Mouse (Mus musculus) myocyte (in vitro differentiated cells): ENCODE measurements at regions not wholly inside any gene's neighbourhood (a gene's known extent, or its start where the extent isn't known, plus 50 kb on each side); places are given as distances from the start of the nearest gene placed in this dataset.

Experiments used
- H3K27me3 ChIP-seq: one replicate; pipeline ENCODE4 v1.6.1; 2011; ENCODE audit not compliant: control insufficient read depth, insufficient read depth, insufficient read length
- H3K36me3 ChIP-seq: one replicate; pipeline ENCODE4 v1.6.1; 2011; ENCODE audit not compliant: control insufficient read depth, insufficient read depth
- H3K4me2 ChIP-seq: one replicate; pipeline ENCODE4 v1.6.1; 2011; ENCODE audit warnings: low read depth, control low read depth
- H3K4me3 ChIP-seq: one replicate; pipeline ENCODE4 v1.5.1; 2011; ENCODE audit warnings: mild to moderate bottlenecking, control low read depth, moderate library complexity
- H3K79me2 ChIP-seq: one replicate; pipeline ENCODE4 v1.6.1; 2011; ENCODE audit not compliant: control insufficient read depth, insufficient read depth
- H3ac ChIP-seq: one replicate; pipeline ENCODE4 v1.6.1; 2011; ENCODE audit not compliant: control insufficient read depth, insufficient read length
- CEBPB ChIP-seq: IDR thresholded peaks from 2 replicates; pipeline ENCODE4 v1.6.1; 2011; ENCODE audit warnings: mild to moderate bottlenecking, moderate library complexity; ENCODE audit not compliant: poor library complexity, insufficient read depth, severe bottlenecking
- E2F4 ChIP-seq: IDR thresholded peaks from one replicate; pipeline ENCODE4 v1.6.1; 2011; ENCODE audit warnings: mild to moderate bottlenecking, control low read depth, moderate library complexity; ENCODE audit not compliant: insufficient read depth
- MAX ChIP-seq: IDR thresholded peaks from one replicate; pipeline ENCODE4 v1.6.1; 2011; ENCODE audit warnings: low read depth, mild to moderate bottlenecking, control low read depth
- MYOD1 ChIP-seq, 3 experiments: IDR thresholded peaks; one replicate each; pipeline ENCODE4 v1.6.1; 2011; ENCODE audit warnings: control low read depth in 2 of 3, low read depth in 2 of 3, mild to moderate bottlenecking in 2 of 3, moderate library complexity in 1 of 3; ENCODE audit not compliant: insufficient read length in 2 of 3, control insufficient read depth in 1 of 3
- MYOG ChIP-seq, 3 experiments: IDR thresholded peaks; one replicate each; pipeline ENCODE4 v1.6.1; 2011; ENCODE audit warnings: control low read depth in 2 of 3, low read depth in 2 of 3, mild to moderate bottlenecking in 2 of 3; ENCODE audit not compliant: insufficient read length in 2 of 3, control insufficient read depth in 1 of 3, insufficient read depth in 1 of 3
- POLR2A ChIP-seq: IDR thresholded peaks from one replicate; pipeline ENCODE4 v1.6.1; 2011; ENCODE audit warnings: low read depth, mild to moderate bottlenecking, control low read depth, moderate library complexity; ENCODE audit not compliant: insufficient read length
- POLR2AphosphoS2 ChIP-seq: IDR thresholded peaks from one replicate; pipeline ENCODE4 v1.6.1; 2011; ENCODE audit warnings: low read depth, control low read depth; ENCODE audit not compliant: insufficient read length
- REST ChIP-seq: IDR thresholded peaks from one replicate; pipeline ENCODE4 v1.6.1; 2011; ENCODE audit warnings: mild to moderate bottlenecking, control low read depth, moderate library complexity; ENCODE audit not compliant: insufficient read depth, insufficient read length
- SRF ChIP-seq: IDR thresholded peaks from one replicate; pipeline ENCODE4 v1.6.1; 2011; ENCODE audit warnings: low read depth; ENCODE audit not compliant: control insufficient read depth, insufficient read length
- TCF12 ChIP-seq: IDR thresholded peaks from one replicate; pipeline ENCODE4 v1.6.1; 2011; ENCODE audit warnings: mild to moderate bottlenecking, control low read depth; ENCODE audit not compliant: poor library complexity, insufficient read depth, severe bottlenecking
- TCF3 ChIP-seq: IDR thresholded peaks from one replicate; pipeline ENCODE4 v1.6.1; 2011; ENCODE audit warnings: low read depth, control low read depth; ENCODE audit not compliant: insufficient read length
- USF1 ChIP-seq: IDR thresholded peaks from one replicate; pipeline ENCODE4 v1.6.1; 2011; ENCODE audit warnings: low read depth, mild to moderate bottlenecking, control low read depth, moderate library complexity

DNA sequence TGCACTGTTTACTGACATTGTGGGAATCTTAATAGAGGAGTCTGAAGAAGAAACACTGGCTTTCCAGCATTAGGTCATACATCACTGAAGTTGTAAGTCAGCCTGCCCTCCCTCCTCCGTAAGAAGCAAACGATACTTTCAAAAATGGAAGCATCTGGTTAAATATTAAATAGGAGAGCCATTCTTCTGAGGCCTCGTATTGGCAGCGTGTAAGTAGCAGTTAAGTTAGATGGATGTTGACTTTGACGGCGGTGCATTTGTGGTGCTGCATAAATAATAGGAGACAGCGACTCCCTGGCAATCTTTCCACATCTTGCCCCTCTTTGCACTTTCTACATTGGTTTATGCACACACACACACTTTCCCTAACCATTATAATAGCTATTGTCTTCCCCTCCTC lies 217.9 kb upstream of the Bmper start:
- TF ChIP-seq TCF3 (no peak), MAX (no peak), E2F4 (no peak), MYOD1 (IDR thresholded peaks at IDR 0.05; ENCODE audit: control insufficient read depth in 1 of 3, insufficient read length in 2 of 3, low read depth in 2 of 3) (no peak), MYOG (IDR thresholded peaks at IDR 0.05; ENCODE audit: control insufficient read depth in 1 of 3, insufficient read depth in 1 of 3, insufficient read length in 2 of 3, low read depth in 2 of 3) (no peak), REST (no peak), CEBPB (no peak)

DNA sequence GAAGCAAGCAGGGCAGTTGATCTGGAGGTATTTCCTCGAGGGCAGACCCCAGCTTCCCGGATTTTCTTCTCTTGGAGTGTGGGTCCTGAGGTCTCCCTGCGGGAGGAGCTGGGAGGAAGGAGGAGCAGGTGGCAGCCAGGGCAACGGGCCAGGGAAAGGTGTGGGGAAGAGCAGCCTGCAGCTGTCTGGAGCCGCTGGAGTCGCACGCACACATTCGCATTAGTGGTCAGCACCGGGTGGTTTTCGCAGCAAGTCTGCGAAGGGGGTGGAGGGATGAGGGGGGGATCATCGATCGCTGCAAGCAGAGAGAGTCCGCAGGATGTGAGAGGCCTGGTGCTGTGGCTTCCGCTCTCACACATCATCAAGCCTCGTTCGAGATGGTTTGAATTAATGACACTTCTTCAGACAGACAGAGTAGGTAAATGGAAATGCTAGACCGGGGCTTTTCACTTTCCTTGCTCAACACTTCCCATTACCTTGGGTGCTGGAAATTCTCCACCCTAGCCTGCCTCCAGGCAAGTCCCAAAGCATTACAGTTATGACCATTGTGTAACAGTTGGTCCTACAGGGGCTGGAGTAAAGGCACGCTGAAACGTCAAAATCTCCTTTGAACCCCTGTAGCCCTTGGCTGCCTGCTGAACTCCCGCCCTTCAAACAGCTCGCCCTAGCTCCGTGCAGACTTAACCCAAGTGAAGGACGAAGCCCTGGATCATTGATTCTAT lies 213.3 kb upstream of the Bmper start:
- TF ChIP-seq MYOG (IDR thresholded peaks at IDR 0.05; ENCODE audit: control insufficient read depth in 1 of 3, insufficient read depth in 1 of 3, insufficient read length in 2 of 3, low read depth in 2 of 3) (peak in 1 of 3 experiments; percentile 6), MAX (no peak), MYOD1 (IDR thresholded peaks at IDR 0.05; ENCODE audit: control insufficient read depth in 1 of 3, insufficient read length in 2 of 3, low read depth in 2 of 3) (peak in 1 of 3 experiments; percentile 12), REST (no peak)
- Histone ChIP-seq H3K4me2 (no peak overlapping the region), H3K27me3 (no peaks in the 10 kb centered on the region), H3K79me2 (no peaks in the 10 kb centered on the region), H3K36me3 (no peaks in the 10 kb centered on the region), H3ac (no peak overlapping the region), H3K4me3 (no peak overlapping the region)

More for the DNA sequence above, 217.9 kb upstream of the Bmper start:
- H3K27me3 ChIP-seq, result no peaks in the 10 kb centered on the region
- no peak overlapping the region for H3K4me2 ChIP-seq
- no peak overlapping the region for H3ac ChIP-seq
- no peaks in the 10 kb centered on the region for H3K36me3 ChIP-seq
- H3K4me3 ChIP-seq, result no peak overlapping the region
- H3K79me2 ChIP-seq, result no peaks in the 10 kb centered on the region

DNA sequence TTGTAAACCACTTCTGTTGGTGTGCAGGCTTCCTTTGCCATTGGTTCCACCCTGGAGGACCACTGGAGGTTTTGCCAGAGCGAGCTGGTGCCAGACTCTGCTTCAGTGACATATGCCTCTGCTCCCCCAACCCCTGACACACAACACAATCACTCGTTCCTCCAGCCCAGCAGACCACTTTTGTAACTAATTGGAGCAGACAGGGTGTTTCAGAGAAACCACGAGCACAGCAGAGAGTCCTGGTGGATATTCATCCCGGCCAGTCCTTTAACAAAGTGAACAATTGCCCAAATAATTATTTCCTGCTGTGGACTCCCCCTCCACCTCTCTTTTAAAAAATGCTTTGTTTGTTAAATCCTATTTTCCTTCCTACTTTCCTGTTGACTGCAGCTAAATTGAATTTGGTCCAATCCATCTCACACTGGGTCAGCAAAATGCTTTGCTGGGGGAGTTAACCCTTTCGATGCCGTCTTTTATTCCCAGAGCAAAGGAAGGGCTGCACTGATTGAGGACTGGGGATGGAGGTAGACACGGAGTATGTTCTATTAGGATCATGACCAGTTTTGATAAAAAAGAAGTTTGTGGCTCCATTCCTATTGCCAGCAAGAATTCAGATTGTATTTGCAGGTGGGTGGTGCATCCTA lies 211.4 kb upstream of the Bmper start:
- no peak overlapping the region for H3K4me2 ChIP-seq
- H3K27me3 ChIP-seq, result no peaks in the 10 kb centered on the region
- H3ac ChIP-seq, result no peak overlapping the region

DNA sequence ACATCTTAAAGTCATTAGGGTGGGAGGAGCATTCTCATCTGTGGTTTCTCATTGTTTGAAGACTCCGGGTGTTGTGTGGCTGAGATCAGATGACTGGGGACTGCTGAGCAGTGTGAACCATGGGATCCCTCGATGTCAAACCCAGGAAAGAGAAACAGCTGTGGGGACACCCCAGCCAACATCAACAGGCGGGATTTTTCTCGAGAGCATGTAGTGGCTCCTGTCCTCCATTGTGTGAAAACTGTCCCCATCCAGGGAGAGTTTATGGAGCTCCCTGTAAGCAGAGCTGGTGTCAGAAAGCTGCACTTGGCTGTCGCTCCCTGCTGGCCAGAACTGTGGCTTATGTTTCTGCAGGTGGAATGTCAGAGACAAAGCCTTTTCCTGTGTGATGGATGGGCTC lies 210.7 kb upstream of the Bmper start:
- TF ChIP-seq MYOG (IDR thresholded peaks at IDR 0.05; ENCODE audit: control insufficient read depth in 1 of 3, insufficient read depth in 1 of 3, insufficient read length in 2 of 3, low read depth in 2 of 3), result peak in 1 of 3 experiments; percentile 79
- TF ChIP-seq TCF3, result no peak
- H3K36me3 ChIP-seq, result no peaks in the 10 kb centered on the region
- H3K79me2 ChIP-seq, result no peaks in the 10 kb centered on the region
- no peak overlapping the region for H3ac ChIP-seq
- no peaks in the 10 kb centered on the region for H3K27me3 ChIP-seq
- peak overlapping the region; percentile 21 for H3K4me2 ChIP-seq
- no peak overlapping the region for H3K4me3 ChIP-seq

More for the DNA sequence above, 211.4 kb upstream of the Bmper start:
- TF ChIP-seq E2F4 (no peak), TCF12 (no peak), MAX (no peak), CEBPB (no peak), REST (no peak), MYOD1 (IDR thresholded peaks at IDR 0.05; ENCODE audit: control insufficient read depth in 1 of 3, insufficient read length in 2 of 3, low read depth in 2 of 3) (no peak), MYOG (IDR thresholded peaks at IDR 0.05; ENCODE audit: control insufficient read depth in 1 of 3, insufficient read depth in 1 of 3, insufficient read length in 2 of 3, low read depth in 2 of 3) (no peak), POLR2AphosphoS2 (no peak), POLR2A (no peak), USF1 (no peak), TCF3 (no peak), SRF (no peak)
- Histone ChIP-seq H3K36me3 (no peaks in the 10 kb centered on the region), H3K79me2 (no peaks in the 10 kb centered on the region), H3K4me3 (no peak overlapping the region)

DNA sequence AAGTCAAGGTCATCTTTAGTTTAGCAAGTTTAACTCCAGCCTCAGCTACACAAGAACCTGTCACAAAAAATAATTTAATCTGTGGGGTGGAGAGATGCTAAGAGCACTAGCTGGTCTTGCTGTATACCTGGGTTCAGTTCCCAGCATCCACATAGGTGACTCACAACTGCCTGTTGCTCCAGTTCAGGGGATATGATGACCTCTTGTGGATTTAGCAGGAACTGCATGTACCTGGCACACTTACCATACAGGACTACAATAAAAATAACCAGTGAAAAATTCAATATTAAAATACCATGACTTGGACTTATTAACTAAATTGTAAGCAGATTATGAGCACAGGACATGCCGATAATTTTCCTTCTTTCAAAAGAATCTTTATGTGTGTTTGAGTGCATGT lies 206.1 kb upstream of the Bmper start:
- Histone ChIP-seq H3K4me3 (no peak overlapping the region), H3K27me3 (no peaks in the 10 kb centered on the region), H3K4me2 (no peak overlapping the region), H3K36me3 (no peaks in the 10 kb centered on the region), H3ac (no peak overlapping the region), H3K79me2 (no peaks in the 10 kb centered on the region)
- no peak for TF ChIP-seq POLR2AphosphoS2
- no peak for TF ChIP-seq SRF
- no peak for TF ChIP-seq TCF3
- no peak for TF ChIP-seq MAX
- TF ChIP-seq MYOD1 (IDR thresholded peaks at IDR 0.05; ENCODE audit: control insufficient read depth in 1 of 3, insufficient read length in 2 of 3, low read depth in 2 of 3), result no peak
- TF ChIP-seq MYOG (IDR thresholded peaks at IDR 0.05; ENCODE audit: control insufficient read depth in 1 of 3, insufficient read depth in 1 of 3, insufficient read length in 2 of 3, low read depth in 2 of 3), result no peak
